Mouse (Mus musculus) spleen, adult 18-20 months (tissue): ENCODE measurements at regions not wholly inside any gene's neighbourhood (a gene's known extent, or its start where the extent isn't known, plus 50 kb on each side); places are given as distances from the start of the nearest gene placed in this dataset.

ENCODE experiments used
- DNase-seq, 2 experiments: peaks; one replicate each; pipeline ENCODE4 v3.0.0; 2022; ENCODE audit warnings: mixed read lengths in 2 of 2

DNA sequence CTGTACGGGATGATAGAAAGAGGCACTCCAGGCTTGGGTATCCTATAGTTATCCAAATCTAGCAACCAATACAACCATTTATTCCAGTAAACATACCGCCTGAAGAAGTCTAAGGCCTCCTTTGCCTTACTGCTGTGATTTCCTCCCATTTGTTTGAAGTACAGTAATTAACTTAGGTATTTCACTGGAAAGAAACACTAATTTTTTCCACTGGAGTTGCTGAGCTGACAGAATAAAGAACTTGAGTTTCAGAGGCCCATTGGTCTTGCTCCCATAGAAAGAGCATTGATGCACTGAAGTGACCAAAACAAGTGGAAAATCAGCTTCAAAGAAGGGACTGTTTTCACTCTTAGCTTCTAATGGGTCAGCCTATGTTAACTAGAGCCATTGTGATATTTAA, 1100.8 kb upstream of the Gm7489 start:
- no peak for DNase-seq

DNA sequence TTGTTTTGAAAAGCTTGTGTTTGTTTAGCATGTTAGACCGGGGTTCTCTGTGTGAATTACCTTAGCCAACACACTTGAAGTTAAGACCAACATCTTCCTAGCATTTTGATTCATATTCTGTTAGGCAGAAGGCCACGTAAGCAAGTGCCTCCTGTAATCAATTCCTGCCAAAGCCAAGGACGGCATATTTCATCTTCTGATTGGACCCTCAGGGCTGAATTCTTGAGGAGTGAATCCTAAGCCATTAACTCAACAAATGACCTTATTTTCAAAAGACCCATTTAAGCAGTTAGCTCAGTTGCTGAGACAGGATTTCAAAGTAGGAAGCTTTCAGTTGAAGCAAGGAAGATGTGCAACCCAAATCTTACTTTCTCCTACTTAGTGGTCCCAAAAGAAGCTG, 1099.5 kb upstream of the Gm7489 start:
- DNase-seq, result no peak

DNA sequence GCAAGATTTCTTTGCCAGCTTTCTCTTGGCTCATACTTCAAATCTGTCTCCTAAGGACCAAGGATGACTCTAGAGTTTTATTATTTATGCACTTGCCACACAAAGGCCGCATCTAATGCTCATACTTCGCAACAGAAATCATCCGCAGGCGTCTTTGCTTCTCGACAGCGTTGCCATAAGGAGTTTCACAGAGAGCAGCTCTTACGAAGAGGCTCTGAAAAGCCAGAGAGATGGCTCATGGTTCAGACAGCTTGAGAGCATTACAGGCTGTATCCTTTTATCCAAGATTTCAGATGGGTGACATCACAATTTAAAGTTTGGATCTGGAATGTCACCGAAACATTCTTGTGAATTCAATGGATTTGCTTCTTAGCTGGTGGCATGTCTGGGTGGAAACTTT, 1098.7 kb upstream of the Gm7489 start:
- no peak for DNase-seq

DNA sequence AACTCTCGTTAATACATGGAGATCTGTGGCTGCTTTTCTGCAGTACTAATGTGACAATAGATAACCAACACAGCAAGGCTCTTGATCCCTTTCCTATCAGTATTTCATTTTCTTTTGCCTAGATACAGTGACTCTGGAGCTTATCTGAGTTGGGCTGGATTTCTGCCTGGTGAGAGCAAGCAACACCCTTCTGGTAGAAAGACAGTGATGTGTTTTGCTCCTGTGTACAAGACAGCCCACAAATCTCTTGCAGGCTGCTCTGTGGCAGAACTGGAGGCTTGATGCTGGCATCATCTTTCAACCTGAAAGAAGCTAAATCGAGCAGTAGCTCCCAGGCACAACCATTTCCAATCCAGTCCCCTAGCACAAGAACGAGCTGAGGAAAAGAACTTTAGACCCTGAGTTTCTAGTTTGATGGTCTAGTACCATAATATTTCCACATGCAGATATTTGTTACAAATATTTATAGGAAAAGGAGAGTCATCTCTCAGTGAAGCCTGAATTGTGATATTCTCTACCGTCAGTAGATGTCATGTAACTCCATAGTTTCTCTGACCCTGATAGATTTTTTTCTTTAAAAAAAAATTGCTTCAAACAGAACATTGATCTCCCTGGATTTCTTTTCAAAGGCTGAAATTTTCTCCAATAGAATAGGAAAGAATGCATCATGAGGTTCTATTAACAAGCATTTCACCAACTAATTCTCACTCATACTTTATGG, 1079.1 kb upstream of the Gm7489 start:
- DNase-seq, result no peak

DNA sequence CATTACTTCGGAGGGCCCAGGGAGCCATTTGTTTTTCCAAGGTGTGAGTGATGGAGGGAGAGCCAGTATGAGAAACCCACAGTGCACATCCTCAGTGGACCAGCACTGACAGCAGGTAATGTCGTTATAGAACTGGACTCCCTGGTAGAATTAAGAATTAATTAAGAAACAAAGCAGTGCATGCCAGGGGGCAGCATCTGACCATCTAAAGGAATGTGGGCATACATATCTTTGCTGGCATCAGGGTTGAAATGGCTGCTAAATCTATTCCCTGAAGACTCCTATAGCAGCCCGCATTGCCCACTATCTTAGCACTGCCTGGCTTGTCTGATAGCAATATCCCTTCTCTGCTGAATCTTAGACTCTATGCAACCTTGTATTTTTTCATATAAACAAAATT, 1076.1 kb upstream of the Gm7489 start:
- DNase-seq, result peak in 1 of 2 experiments; percentile 4

DNA sequence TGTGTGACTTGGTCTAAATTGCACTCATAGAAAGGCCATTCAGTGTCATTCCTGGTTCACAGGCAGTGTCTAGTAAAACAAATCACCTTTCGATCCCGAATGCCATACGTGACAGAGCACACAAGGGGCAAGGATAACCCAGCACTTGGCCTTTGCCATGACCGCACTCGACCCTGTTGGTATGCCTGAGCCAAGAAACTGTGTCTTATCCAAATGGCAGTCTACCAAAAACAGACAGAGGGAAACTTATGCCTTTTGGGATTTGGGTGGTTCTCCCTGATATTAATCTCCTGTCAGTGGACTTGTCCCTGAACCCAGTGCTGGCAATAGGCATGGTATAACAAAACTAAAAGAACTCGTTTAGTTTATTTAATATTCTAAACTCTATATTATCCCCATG, 1063.9 kb upstream of the Gm7489 start:
- no peak for DNase-seq

DNA sequence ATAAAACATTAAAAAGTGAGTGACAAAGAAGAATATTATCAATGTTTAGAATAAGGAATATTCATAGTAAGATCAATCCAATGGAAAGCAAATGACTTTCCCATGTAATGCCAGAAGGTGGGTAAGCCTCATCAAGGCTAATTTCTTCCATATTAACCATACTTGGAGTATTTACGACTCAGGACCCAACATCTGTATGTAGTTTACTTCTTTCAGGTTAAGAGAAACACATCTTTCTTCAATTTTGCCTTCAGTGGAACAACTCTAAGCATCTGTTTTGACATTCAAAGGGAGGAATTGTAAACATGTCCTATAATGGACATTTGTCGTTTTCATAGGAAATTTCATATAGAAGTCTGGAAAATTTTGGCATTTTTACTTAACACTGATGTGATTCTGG, 1047.8 kb upstream of the Gm7489 start:
- DNase-seq, result no peak

DNA sequence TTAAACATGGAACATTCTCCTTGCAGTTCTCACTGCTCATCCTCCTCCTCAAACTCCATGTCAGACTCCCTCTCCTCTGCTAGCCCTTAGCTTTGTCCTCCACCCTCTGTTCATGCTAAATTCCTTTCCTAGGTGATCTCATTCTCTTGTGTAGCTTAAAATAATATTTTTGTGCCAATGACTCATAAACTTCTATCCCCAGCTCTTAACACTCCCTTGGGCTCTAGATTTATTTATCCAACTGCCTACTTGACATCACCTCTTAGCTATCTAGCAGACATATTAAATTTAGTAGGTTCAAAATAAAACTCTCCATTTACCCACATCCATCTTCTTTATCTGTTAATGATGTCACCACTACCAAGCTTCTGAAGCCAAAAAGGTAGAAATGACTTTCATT, 1036.6 kb upstream of the Gm7489 start:
- no peak for DNase-seq

DNA sequence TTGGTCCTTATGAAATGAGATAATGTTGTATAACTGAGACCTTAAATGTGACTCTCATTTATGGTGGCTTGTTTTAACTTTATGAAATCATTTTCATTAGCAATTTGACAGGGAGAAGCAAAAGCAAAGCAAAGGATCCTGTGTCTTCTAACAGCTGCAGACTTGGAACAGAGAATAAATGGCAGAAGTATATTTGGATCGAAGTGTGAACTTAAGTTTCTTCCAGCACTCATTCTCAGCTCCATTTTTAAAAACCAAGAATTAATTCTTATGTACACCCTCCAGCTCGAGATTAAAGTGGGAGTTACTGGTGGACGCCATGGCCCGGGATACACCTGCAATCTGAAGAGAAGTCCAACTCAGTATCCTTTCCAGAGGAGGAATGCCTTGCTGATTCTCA, 1026.0 kb upstream of the Gm7489 start:
- DNase-seq, result no peak

DNA sequence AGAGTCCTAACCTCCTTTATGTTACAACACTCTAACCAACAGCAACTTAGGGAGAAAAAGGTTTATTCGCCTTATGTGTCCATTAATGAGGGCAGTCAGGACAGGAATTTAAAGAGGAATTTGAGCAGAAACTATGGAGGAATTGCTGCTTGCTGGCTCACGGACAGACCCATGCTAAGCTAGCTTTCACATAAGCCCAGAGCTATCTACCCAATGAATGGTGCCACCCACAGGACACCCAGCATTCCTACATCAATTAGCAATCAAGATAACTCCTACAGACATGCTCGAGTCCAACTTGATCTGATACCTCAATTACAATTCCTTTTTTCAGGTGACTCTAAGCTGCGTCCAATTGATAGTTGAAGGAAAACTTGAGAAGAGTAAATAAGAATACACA, 1021.2 kb upstream of the Gm7489 start:
- DNase-seq, result no peak

DNA sequence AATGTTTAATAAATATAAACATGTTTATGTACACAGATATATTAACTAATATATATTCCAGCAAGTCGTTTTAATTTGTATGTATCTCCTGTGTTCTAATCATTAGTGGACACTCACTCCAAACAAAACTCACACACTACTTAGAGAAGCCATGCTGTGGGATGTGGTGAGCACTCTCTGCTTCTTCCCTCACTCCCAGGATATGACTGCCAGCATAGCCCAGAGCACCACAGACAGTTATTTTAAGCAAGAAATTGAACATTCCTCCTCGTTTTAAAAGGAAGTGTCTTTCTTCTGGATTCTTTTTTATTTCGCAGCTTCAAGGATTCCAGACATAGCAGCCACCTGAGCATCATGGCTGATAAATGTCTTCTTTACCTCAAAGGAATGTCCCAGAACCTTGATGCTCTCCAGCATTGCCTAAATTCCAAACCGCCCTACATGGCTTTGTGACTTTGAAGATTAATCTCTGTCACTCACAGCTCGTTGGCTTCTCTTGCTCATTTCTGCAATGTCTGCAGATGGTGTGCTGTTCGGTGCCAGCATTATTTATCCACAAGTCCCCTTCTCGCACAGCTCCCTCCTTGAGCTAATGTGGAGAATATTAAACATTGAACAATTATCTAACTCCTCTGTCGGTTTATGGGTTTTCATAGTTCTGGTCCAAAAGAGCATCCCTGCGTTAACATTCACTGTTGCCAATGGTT, 992.3 kb upstream of the Gm7489 start:
- no peak for DNase-seq

DNA sequence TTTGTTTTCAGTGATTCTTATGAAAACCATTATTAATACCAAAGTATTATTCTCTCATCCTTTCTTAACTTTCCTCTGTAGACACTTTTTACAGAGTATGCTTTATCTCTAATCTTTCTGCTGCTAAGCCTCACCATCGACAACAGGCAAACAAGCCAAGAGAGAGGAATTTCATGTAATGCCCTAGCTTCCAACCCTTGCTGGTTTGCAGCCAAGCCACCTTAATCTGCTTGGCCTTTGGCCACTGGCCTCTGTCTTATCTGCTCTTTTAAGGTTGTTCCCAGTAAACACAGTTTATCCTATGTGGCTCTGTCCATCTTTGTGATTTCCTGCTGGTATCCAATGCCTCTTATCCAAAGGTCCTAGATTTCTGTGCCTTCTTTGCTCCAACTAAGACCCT, 986.6 kb upstream of the Gm7489 start:
- no peak for DNase-seq

DNA sequence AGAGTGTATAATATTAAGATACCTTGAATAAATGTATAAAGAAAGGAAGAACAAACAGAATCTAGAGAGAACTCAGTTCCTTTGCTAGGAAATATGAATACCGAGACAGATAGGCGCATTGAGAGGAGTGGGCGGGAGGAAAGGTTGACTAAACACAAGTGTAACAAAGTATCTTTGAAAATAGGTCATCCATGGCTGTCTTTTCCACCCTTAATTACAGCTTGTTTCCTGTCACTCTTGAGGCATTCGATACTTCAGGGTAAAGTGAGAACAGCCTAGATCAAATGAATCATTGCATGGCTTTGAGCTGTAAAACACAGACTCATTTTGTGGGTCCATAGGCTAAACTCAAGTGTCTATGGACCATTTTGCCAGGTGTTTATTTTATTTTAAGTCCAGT, 985.3 kb upstream of the Gm7489 start:
- DNase-seq, result no peak

DNA sequence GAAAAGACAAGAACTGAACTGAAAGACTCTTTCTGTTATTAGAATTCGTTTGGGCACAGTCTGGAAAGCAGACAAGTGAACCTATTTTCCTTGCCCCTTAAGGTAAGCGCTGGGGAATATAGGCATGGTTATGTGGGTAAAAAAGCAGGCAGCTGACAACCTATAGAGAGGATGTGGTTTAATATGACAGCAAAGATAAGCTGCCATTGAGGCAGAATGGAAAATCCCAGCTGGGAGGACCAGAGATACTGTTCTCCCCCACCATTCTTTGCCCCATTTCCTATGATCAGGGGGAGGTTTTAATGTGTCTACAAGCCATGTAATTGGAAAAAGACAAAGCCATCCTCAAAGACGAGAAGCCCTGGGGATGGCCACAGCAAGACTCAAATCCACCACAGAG, 984.9 kb upstream of the Gm7489 start:
- no peak for DNase-seq

DNA sequence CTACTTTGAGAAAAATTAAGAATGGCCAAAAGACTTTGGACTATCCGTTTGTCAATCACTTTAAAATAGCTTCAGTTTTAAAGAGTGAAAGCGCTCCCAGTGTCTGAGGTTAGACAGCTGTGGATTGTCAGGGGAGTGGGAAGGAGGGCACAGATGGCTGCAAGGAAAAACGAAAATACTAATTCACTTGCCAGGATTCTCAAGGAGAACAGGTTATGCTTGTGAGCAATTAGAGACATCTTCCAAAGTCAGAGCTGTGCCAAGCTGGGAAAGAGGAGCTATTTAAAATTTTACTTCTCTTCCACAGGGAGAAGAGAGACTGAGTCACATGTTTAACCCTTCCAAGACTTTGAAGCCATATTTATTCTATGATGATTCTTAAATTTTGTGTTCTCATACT, 979.5 kb upstream of the Gm7489 start:
- no peak for DNase-seq

DNA sequence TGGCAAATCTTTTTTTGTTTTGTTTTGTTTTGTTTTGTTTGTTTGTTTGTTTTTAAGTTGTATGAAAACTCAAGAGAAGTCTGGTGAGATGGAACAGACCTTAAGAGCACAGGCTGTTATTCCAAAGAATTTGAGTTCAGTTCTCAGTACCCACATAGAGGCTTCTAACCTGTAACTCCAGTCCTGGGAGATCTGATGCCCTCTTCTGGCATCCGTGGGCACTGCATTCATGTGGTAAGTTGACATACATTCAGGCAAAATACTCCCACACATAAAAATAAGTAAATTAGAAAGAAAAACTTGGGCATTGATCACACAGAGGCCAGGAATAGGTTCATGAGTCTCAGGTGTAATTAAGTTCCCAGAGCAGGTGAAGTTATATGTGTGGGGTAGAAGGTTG, 977.5 kb upstream of the Gm7489 start:
- DNase-seq, result no peak

DNA sequence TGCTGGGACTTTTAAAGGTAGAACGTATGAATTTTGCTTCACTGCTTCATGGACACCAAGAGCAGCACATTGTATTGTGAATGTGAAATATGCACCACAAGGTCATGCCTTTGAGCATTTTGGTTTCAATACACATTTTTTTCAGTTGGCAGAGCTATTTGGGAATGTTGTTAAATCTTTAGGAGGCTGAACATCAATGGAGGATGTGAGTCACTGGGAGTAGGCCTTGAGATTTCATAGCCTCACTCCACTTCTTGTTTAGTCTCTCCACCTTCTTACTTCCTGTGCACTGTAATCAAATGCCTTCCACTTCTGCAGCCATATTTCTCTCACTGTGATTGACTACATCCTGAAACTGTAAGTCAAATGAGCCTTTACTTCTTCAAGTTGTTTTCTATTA, 962.4 kb upstream of the Gm7489 start:
- no peak for DNase-seq

DNA sequence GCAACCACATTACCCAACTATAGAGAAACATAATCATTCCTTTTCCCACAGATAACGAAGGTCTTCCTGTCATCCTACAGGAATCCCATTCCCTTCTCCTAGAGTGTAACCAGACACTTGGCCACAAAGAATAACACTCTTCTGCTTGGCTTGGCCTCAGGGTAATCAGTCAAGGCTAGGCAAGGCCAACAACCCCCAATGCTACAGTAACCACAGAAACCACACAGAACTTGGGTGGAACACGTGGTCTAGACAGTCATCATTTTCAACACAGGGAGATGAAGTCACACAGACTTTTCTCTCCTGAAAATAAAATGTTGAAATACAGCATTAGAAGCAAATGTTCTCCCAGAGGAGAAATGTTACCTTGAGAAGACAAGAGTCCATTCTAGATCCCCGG, 956.3 kb upstream of the Gm7489 start:
- no peak for DNase-seq

DNA sequence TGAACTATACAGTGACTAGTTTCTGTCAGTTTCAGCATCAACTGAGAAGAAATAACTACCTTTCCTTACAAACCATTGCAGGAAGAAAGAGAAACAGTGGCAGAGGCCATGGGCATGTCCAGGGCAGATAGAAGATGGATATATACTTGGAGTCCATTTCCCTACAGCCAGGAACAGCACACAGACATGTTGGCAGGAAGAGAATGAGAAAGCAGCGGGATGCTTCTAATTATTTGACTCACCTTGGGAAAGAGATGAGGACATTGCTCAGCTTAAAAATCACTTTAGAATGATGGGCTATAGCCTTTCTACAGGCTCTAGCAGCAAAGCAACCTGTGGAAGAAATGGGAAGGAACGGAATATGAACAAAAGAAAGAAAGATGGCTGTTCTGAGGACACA, 947.6 kb upstream of the Gm7489 start:
- DNase-seq, result no peak

DNA sequence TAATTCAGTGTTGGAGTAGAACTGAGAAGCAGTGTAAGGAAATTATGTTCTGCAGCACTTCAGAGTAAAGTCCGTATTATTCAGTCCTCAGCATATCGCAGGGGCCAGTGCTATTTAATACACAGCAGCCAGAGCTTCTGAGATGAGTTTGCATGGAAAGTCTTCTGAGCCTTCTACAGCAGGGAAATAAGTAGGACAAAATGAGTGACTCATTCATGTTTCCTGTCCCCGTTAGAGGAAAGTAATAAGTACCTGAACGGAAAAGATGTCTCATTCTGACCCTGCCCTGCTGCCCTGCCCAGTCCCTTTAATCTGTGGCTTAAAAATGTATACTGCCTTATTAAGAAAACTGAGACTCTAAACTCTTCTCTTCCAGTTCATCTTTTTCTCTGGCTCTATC, 940.1 kb upstream of the Gm7489 start:
- DNase-seq, result no peak

DNA sequence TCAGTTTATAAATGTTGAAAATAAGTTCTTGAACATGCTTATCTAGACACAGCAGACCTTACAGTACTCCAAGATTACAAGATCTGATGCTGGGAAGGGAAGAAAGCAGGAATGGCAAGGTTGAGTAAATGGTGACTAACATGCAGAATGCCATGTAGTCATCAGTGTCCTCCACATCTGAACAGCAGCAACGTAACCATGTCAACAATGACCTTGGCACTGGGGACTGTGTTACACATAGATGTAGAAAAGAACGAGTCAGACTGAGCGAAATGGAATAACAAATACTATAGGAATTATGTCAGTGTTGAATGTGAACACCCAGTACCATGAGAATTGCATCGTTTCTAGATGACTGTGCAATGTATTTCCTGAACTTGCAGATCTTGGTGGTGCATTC, 936.5 kb upstream of the Gm7489 start:
- no peak for DNase-seq

DNA sequence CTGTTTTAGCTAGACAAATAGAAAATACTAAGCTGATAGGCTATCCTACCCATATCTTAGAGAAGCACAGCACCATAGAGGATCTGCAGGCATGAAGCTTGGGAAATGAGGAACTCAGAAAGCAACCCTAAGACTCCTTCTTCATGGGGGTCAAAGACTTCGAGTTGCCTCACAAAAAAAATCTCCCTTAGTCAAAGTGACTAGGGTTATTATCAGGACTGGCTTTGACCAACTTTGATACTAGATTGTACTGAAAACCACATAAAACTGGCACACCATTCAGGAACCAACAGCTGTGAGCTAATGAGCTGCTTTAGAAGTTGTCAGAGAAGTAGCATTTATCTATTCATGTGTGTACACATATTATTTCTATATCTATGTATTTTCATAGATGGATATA, 931.2 kb upstream of the Gm7489 start:
- no peak for DNase-seq

DNA sequence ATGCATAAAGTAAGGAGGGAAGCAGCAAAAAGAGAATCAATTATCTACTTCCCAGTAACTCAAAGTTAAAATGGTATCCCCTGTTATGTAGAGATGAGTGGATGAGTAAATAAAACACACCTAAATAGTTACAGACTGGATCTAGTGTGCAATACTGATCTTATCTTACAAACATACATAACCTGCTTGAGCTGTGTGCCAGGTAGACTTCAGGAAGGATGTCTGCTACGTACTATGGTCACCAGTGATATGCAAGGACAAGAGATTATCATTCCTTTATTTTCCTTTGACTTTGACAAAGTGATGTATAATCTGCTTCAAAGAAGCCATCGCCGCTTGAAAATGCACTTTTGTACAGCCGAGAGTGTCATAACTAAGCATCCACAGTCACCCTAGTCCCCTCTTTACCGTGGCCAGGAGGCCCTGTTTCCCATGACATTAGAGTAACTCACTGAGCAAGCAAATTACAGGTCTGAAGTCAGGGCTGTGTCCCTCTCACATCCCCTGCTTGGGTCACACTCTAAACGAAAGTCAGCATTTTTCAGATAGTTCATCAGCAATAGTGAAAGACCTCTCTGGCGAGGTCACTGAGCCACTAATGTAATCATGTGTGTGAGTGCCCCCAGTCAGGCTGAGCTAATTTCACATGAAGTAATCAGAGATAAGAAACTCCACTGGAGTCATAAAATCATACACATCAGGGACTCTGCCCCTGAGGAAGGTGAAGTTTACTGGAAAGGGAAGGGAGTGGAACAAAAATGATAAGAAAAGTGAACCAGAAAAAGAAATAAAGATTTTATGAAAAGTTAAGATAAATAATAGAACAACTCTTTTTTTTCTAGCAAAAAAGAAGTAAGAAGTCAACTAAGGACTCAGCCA, 929.8 kb upstream of the Gm7489 start:
- no peak for DNase-seq

DNA sequence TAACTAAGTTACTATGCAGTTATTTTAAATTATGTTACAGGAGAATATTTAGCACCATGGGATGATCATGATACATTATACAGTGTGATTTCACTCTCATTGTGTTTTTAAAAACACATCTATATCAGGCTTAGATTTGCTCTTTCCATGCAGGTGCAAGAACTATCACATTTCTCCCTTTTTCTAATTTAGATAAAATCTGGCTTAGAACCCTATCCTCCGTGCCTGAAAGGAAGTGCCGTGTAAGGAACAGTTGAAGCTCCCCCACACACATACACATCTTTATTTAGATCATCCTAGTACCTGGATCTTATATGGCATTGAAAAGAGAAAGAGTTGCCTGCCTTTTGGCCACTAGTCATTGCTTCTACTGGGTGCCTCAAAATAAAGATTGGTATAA, 925.0 kb upstream of the Gm7489 start:
- no peak for DNase-seq
